Mouse (Mus musculus): ENCODE results near the gene Ctnna3.

DNA sequence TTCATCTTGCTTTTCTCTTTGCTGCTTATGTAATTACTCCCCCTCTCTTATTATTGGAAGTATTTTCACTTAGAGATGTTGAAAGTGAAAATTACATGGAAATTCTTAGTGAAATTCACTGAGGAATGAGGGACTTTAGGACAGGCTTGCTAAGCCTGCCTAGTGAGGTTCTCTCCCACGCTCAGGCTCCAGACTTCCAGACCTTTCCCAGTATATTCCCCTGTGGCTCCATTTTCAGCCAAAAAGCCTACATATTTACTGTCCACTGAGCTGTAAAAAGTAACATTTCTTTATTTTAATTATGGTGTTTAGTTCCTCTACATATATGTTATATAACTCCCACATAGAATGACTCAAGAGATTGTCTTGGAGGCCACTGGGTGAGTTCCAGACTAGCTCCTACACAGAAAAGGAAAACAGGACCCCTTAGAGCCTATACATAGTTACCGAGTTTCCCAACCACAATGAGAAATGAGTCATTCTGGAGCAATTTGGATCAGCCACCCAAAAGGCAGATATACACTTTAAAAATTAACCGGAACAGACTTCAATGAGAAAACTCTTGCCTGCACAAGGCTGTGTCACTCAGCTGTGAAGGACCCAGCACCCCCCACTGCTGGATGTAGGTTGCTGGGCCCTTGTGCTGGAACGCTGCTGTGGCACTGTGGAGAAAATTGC, 912.9 kb downstream of the Ctnna3 start:
- no peak for TF ChIP-seq CTCF (IDR thresholded peaks at IDR 0.05; ENCODE audit: low read depth, low read length)
- TF ChIP-seq TAL1 (conservative IDR thresholded peaks at IDR 0.05; ENCODE audit: low read depth, low read length) = no peak
- no peak for TF ChIP-seq GATA1 (IDR thresholded peaks at IDR 0.05; ENCODE audit: borderline replicate concordance, low read length)
- TF ChIP-seq POLR2AphosphoS5 (IDR thresholded peaks at IDR 0.05; ENCODE audit: insufficient replicate concordance, low read depth, low read length) = no peak

All from G1E (cell line).